Mouse (Mus musculus): Measurements from ENCODE around the gene Frem1. TPM values are rescaled to one million over a fixed set of nuclear protein-coding genes. Genes with fewer than 3 reads are reported as not detected.

The Frem1 gene
- total RNA-seq (2021) = 1 to 10 TPM in 1 of 2 experiments, under 1 TPM in 1; 0.95 to 1.8 TPM
- long read RNA-seq, experiment 1 = 0 reads
- long read RNA-seq, experiment 2 = 0 reads

GRCm38 (mm10) chr4:83051634-83052577 is at the start of gene Frem1:
Frem1 (minus strand) TSS chr4:83052339.
- peak; percentile 17 to 21 for DNase-seq

DNA sequence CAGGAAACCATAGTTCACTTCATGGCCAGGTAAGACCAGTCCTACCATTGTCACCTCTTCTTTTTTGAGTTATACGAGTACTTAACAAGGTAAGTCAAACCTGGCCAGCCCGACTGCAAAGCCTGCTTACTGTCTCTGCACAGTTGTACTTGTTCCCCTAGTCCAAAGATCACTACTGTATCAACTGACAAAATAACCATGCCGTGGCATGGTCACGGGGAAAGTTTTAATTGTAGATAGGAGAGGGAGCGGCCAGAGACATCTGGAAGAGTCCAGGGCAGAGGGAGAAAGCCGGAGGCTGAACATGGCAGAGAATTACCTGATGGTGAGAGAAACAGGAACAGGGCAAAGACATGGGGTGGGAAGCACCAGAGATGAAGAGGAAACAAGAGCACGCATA is 46.9 kb upstream of the Frem1 start:
- DNase-seq = no peak

DNA sequence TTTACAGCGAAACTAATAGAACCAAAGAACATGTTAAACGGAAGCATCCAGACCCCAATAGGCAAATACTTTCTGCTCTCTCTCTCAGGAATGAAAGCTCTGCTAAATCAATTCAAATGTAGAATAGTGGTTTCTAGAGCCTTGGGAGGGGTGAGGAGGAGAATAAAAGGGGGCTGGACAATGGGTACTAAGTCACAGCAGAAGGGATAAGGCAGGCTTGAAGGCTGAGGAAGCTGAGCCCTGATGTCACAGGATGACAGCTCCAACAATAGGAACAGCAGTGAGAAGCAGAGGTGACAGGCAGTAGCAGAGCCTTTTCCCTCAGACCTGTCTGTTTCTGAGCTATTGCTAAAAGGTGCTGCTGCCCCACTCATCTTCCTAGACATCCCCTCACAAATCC is 41.8 kb upstream of the Frem1 start:
- no peak for DNase-seq

DNA sequence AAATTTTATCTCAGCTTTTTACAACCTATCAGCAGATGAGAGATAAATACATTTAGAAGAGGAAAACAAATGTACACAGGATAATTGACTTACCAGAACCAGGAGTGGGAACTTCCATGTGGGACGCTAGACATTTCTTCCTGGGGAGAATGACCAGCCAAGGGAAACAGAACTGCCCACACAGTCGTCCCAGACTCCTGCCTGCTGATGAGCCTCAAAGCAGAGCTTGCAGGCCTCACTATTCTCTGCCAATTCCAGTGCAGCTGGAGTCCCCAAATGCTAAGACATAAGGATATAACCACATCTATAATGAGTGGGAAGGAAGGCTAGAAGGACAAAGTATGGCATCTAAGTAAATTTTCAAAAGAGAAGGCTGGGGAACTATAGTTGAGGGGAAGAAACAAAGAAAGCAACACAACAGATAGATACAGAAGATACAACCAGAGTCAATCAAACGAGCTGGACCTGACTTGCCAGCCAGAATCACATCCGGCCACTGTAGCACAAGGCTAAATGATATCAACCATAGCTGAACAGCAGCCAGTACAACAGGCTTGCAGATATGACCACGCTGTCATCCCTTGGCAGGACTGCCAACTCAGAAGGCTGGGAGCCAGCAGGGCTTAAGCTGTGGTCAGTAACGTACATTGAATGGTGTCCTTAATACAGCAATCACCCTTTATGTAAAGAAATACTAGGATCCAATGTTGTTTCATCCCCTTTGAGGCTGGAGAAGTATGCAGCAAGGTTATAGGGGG is 38.7 kb upstream of the Frem1 start:
- DNase-seq = peak; percentile 33 to 64

DNA sequence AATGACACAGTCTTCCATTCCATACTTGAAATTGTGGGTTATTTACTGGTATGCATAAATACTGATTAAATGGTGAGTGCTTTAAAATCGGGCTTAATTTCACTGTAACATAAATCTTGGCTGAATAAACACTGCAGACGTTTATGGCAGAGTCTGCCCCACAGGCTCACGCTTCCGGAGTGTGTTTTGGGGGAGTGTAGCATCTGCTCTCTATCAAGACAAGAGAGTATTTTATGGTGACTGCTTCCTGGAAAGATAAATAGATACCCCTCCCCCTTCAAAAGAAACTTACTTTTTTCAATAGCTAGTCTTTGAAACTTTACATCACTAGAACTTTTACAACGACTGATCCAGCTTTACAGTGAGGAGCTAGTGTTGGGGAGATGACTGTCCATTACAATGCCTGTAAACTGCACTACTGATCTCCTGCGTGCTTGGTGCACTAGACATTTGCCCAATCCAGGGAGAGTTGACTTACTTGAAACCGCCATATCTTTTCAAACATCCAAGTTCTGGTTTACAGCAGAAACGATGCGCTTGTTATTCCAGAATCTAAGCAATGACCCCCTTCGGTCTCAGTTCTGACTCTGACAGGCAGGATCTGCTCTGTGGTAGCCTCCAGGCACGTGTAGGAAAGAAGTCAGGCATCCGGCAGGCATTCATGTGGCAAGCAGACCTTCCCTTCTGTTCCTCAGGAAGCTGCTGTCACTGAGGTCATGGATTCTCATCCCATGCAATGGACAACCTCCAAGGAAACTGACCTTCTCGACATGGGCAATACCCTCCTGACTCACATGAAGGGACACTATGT is 28.4 kb upstream of the Frem1 start:
- DNase-seq = peak in 1 of 2 experiments; percentile 3

DNA sequence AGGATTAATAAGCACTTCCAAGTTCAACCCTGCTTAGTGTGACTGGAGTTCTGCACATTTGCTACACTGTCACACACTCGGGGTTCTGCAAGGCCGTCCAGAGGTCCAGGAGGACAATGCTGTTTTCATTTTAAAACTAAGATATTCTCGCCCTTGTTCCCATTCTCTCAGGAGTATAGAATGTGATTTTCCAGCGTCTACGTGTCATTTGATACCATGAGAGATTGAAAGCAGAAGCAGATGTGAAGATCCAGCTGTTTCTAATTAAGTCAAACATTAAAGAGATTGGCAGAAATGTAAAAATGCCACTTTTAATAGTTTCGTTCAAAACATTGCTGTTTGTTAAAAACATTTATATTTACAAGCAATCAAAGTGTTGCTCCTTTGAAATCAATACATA is 12.1 kb upstream of the Frem1 start:
- DNase-seq = no peak

DNA sequence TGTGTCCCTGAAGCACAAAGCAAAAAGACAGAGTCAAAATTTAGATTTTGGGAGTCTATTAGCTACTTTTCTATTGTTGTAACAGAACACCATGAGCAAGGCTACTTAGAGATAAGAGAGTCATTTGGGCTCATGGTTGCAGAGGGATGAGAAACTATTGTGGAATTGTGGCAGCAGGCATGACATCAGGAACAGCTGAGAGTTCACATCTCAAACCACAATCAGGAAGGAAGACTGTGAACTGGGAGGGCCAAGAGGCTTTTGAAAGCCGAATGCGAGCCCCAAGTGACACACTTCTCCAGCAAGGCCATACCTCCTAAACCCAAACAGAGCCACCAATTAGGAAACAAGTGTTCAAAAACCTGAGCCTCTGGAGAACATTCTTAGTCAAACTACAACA is 9.4 kb upstream of the Frem1 start:
- DNase-seq = no peak

GRCm38 (mm10) chr4:83058617-83059016 is 6.5 kb upstream of the Frem1 start:
- DNase-seq = no peak

DNA sequence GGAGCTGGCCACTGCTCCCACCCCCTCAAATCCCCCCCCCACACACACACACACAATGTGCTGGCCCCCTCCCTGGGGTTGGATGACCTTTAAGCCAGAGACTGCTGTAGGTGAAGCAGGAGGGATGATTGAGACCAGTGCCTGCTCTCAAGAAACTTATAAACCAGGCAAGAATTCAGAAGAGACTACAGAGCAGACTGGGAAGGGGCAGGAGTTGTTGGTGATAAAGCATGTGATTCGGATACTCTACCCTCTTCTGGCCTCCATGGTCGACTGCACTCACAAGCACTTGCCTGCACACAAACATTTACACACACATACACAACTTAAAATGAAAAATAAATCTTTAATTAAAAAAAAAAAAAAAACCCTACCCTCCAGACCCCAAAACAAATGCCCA is 6.0 kb upstream of the Frem1 start:
- no peak for DNase-seq

DNA sequence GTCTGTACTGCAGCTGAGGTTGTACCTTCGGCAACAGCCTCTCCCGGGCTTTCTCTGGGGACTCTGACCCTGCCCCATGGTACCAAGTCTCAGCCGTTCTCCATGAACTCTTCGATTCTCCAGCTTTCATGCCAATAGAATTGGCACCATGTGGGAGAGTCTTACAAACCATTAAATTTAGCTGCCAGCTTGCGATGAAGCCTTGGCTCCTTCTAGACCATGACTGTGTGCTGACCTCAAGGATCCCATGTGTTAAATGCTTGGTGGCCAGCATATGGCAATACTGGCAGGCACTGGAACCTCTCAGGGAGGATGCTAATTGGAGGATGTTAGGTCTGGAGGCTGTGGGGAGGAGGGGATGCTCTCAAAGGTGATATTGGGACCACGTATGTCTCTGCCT is 4.4 kb upstream of the Frem1 start:
- DNase-seq = no peak

- DNase-seq = no peak
These were observed 3.3 kb upstream of the Frem1 start for GRCm38 (mm10) chr4:83055444-83055843.

DNA sequence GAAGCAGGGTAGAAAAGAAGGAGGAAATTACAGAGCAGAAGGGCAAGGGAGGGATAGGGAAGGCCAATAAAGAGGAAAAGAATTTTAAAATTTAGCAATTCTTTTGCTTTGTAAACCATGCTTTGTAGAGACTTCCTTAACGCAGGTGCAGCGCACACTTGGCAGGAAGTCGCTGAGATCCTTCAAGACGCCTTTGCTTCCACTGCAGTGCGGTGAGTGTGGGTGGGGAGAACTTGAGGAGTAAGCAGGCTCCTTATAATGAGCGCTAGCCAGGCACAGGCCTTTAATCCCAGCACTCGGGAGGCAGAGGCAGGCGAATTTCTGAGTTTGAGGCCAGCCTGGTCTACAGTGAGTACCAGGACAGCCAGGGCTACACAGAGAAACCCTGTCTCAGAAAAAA is 1.1 kb upstream of the Frem1 start:
- no peak for DNase-seq

DNA sequence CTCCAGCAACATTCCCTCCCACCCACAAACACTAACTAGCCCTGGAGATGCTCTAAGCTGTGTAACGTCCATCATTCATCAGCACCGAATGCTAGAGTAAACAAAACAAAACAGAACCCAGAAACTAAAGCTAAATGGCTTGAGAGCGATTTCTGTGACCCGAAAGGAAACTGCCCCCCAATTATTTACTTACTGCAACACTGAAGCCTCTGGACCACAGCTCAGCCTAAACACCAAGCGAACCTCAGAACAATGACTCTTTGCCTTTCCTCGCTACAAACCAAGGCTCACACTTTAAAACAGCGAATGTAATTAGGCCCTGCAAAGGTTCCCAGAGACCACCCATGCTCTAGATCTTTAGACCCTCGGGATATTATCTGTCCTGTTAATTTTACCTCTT is 963 bp downstream of the Frem1 start:
- DNase-seq = no peak

GRCm38 (mm10) chr4:83050151-83050796 is 1.9 kb downstream of the Frem1 start:
- DNase-seq = no peak

DNA sequence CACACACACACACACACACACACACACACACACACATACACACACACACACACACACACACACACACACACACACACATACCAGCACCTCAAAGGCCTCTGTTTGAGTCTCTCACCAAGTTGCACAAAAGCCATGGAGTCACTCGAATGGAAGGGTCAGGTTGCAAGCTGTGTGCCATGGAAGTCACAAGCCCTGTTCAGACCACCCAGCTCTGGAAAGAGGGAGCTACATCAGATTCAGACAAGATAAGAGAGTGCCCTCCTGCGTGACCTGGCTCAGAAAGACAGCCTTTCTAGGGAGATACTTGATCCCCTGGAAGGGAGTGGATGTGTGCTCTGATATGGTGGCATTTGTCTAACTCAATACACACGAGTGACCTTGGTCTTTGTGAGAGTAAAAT is 2.9 kb downstream of the Frem1 start:
- DNase-seq = no peak

GRCm38 (mm10) chr4:83048561-83048960 is 3.6 kb downstream of the Frem1 start:
- DNase-seq = no peak

- DNase-seq = no peak
These were observed 5.3 kb downstream of the Frem1 start for GRCm38 (mm10) chr4:83046806-83047205.

DNA sequence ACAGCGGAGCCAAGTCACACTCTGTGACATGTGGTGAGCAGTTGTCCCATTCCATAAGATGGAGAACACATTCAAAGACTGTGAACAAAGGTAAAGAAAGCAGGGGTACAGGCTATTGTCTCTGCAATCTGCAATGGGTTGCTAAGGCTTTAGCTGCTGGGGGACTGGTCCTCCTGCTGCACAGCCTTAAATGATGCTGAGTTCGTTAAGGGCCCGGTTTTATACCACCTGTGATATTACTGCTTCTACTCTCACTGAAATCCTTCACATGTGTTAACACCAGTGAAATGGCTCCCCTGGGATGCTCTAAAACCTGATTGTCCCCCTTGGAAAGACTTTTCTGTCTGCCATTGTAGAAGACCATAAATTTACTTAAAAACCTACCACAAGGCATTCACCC is 6.1 kb downstream of the Frem1 start:
- DNase-seq = no peak

DNA sequence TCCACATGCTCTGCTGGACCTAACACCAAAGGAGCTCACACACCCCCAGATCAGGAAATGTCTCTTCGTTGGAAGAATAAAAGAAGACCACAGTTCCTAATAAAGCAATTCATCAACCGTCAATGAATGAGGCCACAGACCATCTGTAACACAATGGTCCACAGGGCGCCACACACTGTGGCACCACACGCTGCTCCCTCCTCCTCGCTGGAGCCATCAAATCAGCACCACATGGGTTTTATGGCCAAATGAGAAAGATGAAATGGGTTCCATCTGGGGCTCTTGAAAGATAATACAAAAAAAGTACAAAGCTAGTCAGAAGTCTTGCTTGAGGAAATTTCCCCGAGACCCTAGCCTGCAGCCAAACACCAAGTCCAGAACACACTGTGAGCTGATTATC is 6.9 kb downstream of the Frem1 start:
- DNase-seq = no peak

DNA sequence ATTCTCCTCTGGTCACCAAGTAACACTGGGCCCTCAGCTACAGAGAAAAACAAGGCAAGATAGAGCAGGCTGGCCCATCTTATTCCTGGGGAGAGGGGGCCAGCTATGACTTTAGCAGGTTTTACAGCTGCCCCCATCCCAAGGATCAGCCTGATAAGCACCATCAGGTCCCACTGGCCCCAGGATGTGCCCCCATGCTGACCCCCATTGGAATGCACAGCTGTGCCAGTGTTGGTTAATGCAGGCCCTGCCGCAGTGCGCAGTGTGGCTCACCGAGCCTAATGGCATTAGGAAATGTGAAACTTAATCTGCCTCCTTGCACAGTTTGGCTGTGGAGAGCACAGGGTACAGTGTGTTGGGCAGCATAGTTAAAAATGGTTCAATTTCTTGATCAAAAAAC is 11.4 kb downstream of the Frem1 start:
- no peak for DNase-seq

DNA sequence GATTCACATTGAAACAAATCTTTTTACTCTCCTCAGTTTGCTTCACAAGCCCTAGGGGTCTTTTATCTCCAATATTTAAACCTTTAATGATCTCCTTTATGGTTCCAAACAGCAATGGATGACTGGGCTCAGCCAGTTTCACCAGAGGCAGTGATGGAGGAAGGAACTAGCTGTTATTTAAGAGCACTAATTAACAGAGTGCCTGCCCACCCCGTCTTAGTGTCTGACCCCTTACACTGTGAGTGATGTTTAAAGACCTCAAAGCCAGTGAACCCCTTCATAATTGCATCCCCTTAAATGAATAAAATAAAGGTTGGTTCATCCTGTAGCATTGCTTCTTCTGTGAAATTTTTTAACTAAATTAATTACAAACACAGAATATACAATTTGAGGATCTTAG is 19.4 kb downstream of the Frem1 start:
- no peak for DNase-seq

DNA sequence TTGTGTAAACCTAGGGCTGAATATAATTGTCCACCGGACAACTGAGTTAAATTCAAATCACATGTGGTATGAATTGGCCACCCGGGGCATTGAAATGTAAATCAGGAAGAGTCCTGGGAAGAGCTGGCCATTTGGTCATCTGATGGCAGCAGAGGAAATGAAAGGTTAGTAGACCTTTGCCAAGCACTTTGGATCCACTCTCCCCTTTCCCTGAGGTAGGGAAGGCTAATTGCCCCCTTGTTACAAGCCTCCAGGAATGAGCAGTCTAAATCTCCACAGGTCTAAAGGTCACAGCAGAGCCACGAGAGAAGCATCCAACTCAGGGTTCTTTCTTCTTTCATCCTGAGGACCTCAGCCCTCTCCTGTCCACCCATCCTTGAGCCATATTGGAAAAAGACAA is 20.5 kb downstream of the Frem1 start:
- no peak for DNase-seq

Data from adrenal gland, postnatal 36 days (tissue).